Mouse (Mus musculus) embryonic fibroblast, embryonic 13.5 days (primary cell): ENCODE data around the gene Pola1.

ENCODE experiments used
- CTCF ChIP-seq: IDR thresholded peaks from 2 replicates; pipeline ENCODE4 v1.5.1; 2011; ENCODE audit warnings: mild to moderate bottlenecking, control low read depth, low read length, moderate library complexity, borderline replicate concordance; ENCODE audit not compliant: insufficient read depth
- POLR2A ChIP-seq: IDR thresholded peaks from 2 replicates; pipeline ENCODE4 v1.6.1; 2011; ENCODE audit warnings: low read depth, mild to moderate bottlenecking, control low read depth, low read length, moderate library complexity

GRCm38 (mm10) chrX:93497597-93497996 is 134.4 kb downstream of the Pola1 start:
- TF ChIP-seq CTCF (no peak), POLR2A (no peak)
